Mouse (Mus musculus) heart, embryonic 11.5 days (tissue): ENCODE data around the gene Rtn1. TPM values are rescaled to one million over a fixed set of nuclear protein-coding genes. Genes with fewer than 3 reads are reported as not detected.
A peak's percentile ranks its signal among the peaks of the same experiment; 100 is the strongest.

Experiments used
- ATAC-seq: fragments of 200-750 bp; cut with Nextera tagmentation; replicated peaks from 2 replicates; pipeline ENCODE4 v1.8.0; 2017; ENCODE audit warnings: moderate library complexity; ENCODE audit not compliant: insufficient number of reproducible peaks, low FRiP score, low TSS enrichment
- H3K27ac ChIP-seq: fragments of 300-500 bp; sonication (generic); 2 replicates; pipeline ENCODE4 v1.5.1; 2014; ENCODE audit warnings: mild to moderate bottlenecking, low read depth, low read length
- H3K27me3 ChIP-seq: fragments of 300-500 bp; sonication (generic); 2 replicates; pipeline ENCODE4 v1.6.1; 2014; ENCODE audit warnings: mild to moderate bottlenecking, low read length, mixed read lengths; ENCODE audit not compliant: control insufficient read depth, insufficient read depth
- H3K36me3 ChIP-seq: fragments of 300-500 bp; sonication (generic); 2 replicates; pipeline ENCODE4 v1.6.1; 2014; ENCODE audit warnings: mild to moderate bottlenecking, low read length, moderate library complexity, mixed read lengths; ENCODE audit not compliant: control insufficient read depth, insufficient read depth
- H3K4me1 ChIP-seq: fragments of 300-500 bp; sonication (generic); 2 replicates; pipeline ENCODE4 v1.6.1; 2014; ENCODE audit warnings: low read length; ENCODE audit not compliant: control insufficient read depth, insufficient read depth
- H3K4me2 ChIP-seq: fragments of 300-500 bp; sonication (generic); 2 replicates; pipeline ENCODE4 v1.6.1; 2014; ENCODE audit warnings: mild to moderate bottlenecking, moderate library complexity
- H3K4me3 ChIP-seq: fragments of 300-500 bp; sonication (generic); 2 replicates; pipeline ENCODE4 v1.5.1; 2014; ENCODE audit warnings: low read depth, low read length
- H3K9ac ChIP-seq: fragments of 300-500 bp; sonication (generic); 2 replicates; pipeline ENCODE4 v1.6.1; 2014; ENCODE audit warnings: mild to moderate bottlenecking, low read depth, low read length, moderate library complexity
- H3K9me3 ChIP-seq: fragments of 300-500 bp; sonication (generic); replicated peaks from 2 replicates; pipeline ENCODE4 v1.6.1; 2016; ENCODE audit warnings: low read length; ENCODE audit not compliant: control insufficient read depth
- WGBS: fragments of 180-500 bp; shearing (Covaris S2); extraction: QIAGEN DNeasy Blood & Tissue Kit; methylation state at CpG from one replicate; pipeline ENCODE4 v1.1.7; 2014; ENCODE audit not compliant: insufficient replicate concordance; 5-methylcytosine and 5-hydroxymethylcytosine counted together
- polyA plus RNA-seq: library from polyadenylated mRNA; unstranded; fragments of >200 nt; fragmentation: Nextera tagmentation; extraction: Ambion mirVana; gene quantifications from 2 replicates; pipeline ENCODE4 v1.2.1, GENCODE M21; 2014

The Rtn1 gene
- polyA plus RNA-seq, 1 experiment from 2014 or later, result 20.1 TPM

- no peak overlapping the region for H3K27ac ChIP-seq
- whole genome bisulfite sequencing, result 68% methylated on average over 1 of the region's 1 CpGs
- no peak overlapping the region for H3K4me3 ChIP-seq
- H3K27me3 ChIP-seq, result no peaks in the 10 kb centered on the region
- no peak overlapping the region for H3K9ac ChIP-seq
- H3K36me3 ChIP-seq, result no peaks in the 10 kb centered on the region
- H3K4me2 ChIP-seq, result no peak overlapping the region
- ATAC-seq, result no peak
- no peaks in the 10 kb centered on the region for H3K9me3 ChIP-seq
- no peaks in the 10 kb centered on the region for H3K4me1 ChIP-seq
Observed at GRCm38 (mm10) chr12:72353506-72353905, 55.3 kb downstream of the Rtn1 start.

- Histone ChIP-seq H3K27me3 (no peaks in the 10 kb centered on the region), H3K9me3 (no peaks in the 10 kb centered on the region), H3K27ac (no peak overlapping the region), H3K4me1 (peaks cover 3% of the 10 kb centered on the region), H3K36me3 (no peaks in the 10 kb centered on the region), H3K4me2 (no peak overlapping the region), H3K4me3 (no peak overlapping the region), H3K9ac (no peak overlapping the region)
- 79% methylated on average over 8 of the region's 8 CpGs for WGBS
- ATAC-seq, result no peak
Observed at GRCm38 (mm10) chr12:72348508-72348907, 60.3 kb downstream of the Rtn1 start.

- no peaks in the 10 kb centered on the region for H3K36me3 ChIP-seq
- H3K4me1 ChIP-seq, result peaks cover 4% of the 10 kb centered on the region
- 63% methylated on average over 1 of the region's 1 CpGs for WGBS
- H3K27me3 ChIP-seq, result no peaks in the 10 kb centered on the region
- H3K27ac ChIP-seq, result no peak overlapping the region
- ATAC-seq, result no peak
- no peaks in the 10 kb centered on the region for H3K9me3 ChIP-seq
- H3K9ac ChIP-seq, result no peak overlapping the region
- no peak overlapping the region for H3K4me2 ChIP-seq
- no peak overlapping the region for H3K4me3 ChIP-seq
Observed at GRCm38 (mm10) chr12:72347184-72347583, 61.7 kb downstream of the Rtn1 start.

GRCm38 (mm10) chr12:72343639-72344038 lies 65.2 kb downstream of the Rtn1 start:
- WGBS, result 16% methylated on average over 2 of the region's 2 CpGs
- no peaks in the 10 kb centered on the region for H3K36me3 ChIP-seq
- no peaks in the 10 kb centered on the region for H3K27me3 ChIP-seq
- peaks cover 4% of the 10 kb centered on the region for H3K4me1 ChIP-seq
- H3K27ac ChIP-seq, result no peak overlapping the region
- H3K4me2 ChIP-seq, result no peak overlapping the region
- no peak for ATAC-seq
- H3K9me3 ChIP-seq, result no peaks in the 10 kb centered on the region
- no peak overlapping the region for H3K9ac ChIP-seq
- H3K4me3 ChIP-seq, result no peak overlapping the region

GRCm38 (mm10) chr12:72336009-72336408 lies 72.8 kb downstream of the Rtn1 start:
- Histone ChIP-seq H3K4me2 (no peak overlapping the region), H3K4me3 (no peak overlapping the region), H3K36me3 (no peaks in the 10 kb centered on the region), H3K9ac (no peak overlapping the region), H3K27me3 (no peaks in the 10 kb centered on the region), H3K4me1 (no peaks in the 10 kb centered on the region), H3K27ac (no peak overlapping the region), H3K9me3 (no peaks in the 10 kb centered on the region)
- no peak for ATAC-seq
- WGBS, result 86% methylated on average over 13 of the region's 13 CpGs

GRCm38 (mm10) chr12:72332488-72333013 lies 76.3 kb downstream of the Rtn1 start:
- Histone ChIP-seq H3K4me2 (no peak overlapping the region), H3K9ac (no peak overlapping the region), H3K36me3 (no peaks in the 10 kb centered on the region), H3K4me3 (no peak overlapping the region), H3K9me3 (no peaks in the 10 kb centered on the region), H3K4me1 (no peaks in the 10 kb centered on the region), H3K27me3 (no peaks in the 10 kb centered on the region), H3K27ac (no peak overlapping the region)
- ATAC-seq, result no peak
- 72% methylated on average over 5 of the region's 5 CpGs for WGBS

GRCm38 (mm10) chr12:72331912-72332487 lies 76.9 kb downstream of the Rtn1 start:
- no peak overlapping the region for H3K4me3 ChIP-seq
- WGBS, result 82% methylated on average over 7 of the region's 7 CpGs
- no peaks in the 10 kb centered on the region for H3K4me1 ChIP-seq
- no peaks in the 10 kb centered on the region for H3K9me3 ChIP-seq
- no peaks in the 10 kb centered on the region for H3K36me3 ChIP-seq
- no peaks in the 10 kb centered on the region for H3K27me3 ChIP-seq
- H3K27ac ChIP-seq, result no peak overlapping the region
- no peak overlapping the region for H3K4me2 ChIP-seq
- H3K9ac ChIP-seq, result no peak overlapping the region
- no peak for ATAC-seq

GRCm38 (mm10) chr12:72326087-72326486 lies 82.8 kb downstream of the Rtn1 start:
- no peaks in the 10 kb centered on the region for H3K27me3 ChIP-seq
- no peak overlapping the region for H3K4me2 ChIP-seq
- H3K4me3 ChIP-seq, result no peak overlapping the region
- no peaks in the 10 kb centered on the region for H3K36me3 ChIP-seq
- no peak overlapping the region for H3K9ac ChIP-seq
- 0 out of 2 replicates have a peak, but pooled peaks have one; percentile 42 for ATAC-seq
- H3K9me3 ChIP-seq, result no peaks in the 10 kb centered on the region
- H3K27ac ChIP-seq, result no peak overlapping the region
- H3K4me1 ChIP-seq, result no peaks in the 10 kb centered on the region; the same call in 1 of the 2 replicates

- Histone ChIP-seq H3K4me2 (no peak overlapping the region), H3K36me3 (no peaks in the 10 kb centered on the region), H3K9ac (no peak overlapping the region), H3K9me3 (no peaks in the 10 kb centered on the region), H3K4me3 (no peak overlapping the region), H3K27me3 (no peaks in the 10 kb centered on the region), H3K4me1 (no peaks in the 10 kb centered on the region; the same call in 1 of the 2 replicates), H3K27ac (no peak overlapping the region)
- no peak for ATAC-seq
- 60% methylated on average over 5 of the region's 5 CpGs for WGBS
Observed at GRCm38 (mm10) chr12:72325025-72325424, 83.8 kb downstream of the Rtn1 start.
